Mouse (Mus musculus): ENCODE data around the gene Pik3r3. TPM values are rescaled to one million over a fixed set of nuclear protein-coding genes. Genes with fewer than 3 reads are reported as not detected.

Gene Pik3r3
- polyA plus RNA-seq, 1 experiment from 2014 or later = 0.46 TPM

GRCm38 (mm10) chr4:116192286-116192835 lies 29.1 kb upstream of the Pik3r3 start:
- H3K9ac ChIP-seq (replicated peaks) = no peak overlapping the region
- no peak overlapping the region for H3K4me2 ChIP-seq (ENCODE audit: low read depth, low read length)
- H3K27me3 ChIP-seq (ENCODE audit: insufficient read depth, low read length) = no peaks in the 10 kb centered on the region
- ATAC-seq = no peak
- TF ChIP-seq CTCF (IDR thresholded peaks at IDR 0.05; ENCODE audit: low read depth) (no peak), EP300 (IDR thresholded peaks at IDR 0.05; ENCODE audit: low read depth) (no peak)
- no peaks in the 10 kb centered on the region for H3K9me3 ChIP-seq (ENCODE audit: low read length)
- 43% methylated on average over 4 of the region's 4 CpGs for WGBS (ENCODE audit: insufficient replicate concordance)
- H3K36me3 ChIP-seq (replicated peaks; ENCODE audit: insufficient read depth, low read length) = no peaks in the 10 kb centered on the region
- no peak overlapping the region for H3K4me3 ChIP-seq (ENCODE audit: low read depth, low read length)
- peaks cover 4% of the 10 kb centered on the region; the same call in 1 of the 2 replicates for H3K4me1 ChIP-seq (ENCODE audit: insufficient read depth)
- DNase-seq = no peak
- H3K27ac ChIP-seq (ENCODE audit: low read depth) = no peak overlapping the region

- H3K36me3 ChIP-seq (replicated peaks; ENCODE audit: insufficient read depth, low read length) = no peaks in the 10 kb centered on the region
- no peak overlapping the region for H3K9ac ChIP-seq (replicated peaks)
- H3K27ac ChIP-seq (ENCODE audit: low read depth) = peak overlapping the region; percentile 60
- DNase-seq = peak; percentile 34
- 39% methylated on average over 9 of the region's 9 CpGs for WGBS (ENCODE audit: insufficient replicate concordance)
- peak; percentile 96 for ATAC-seq
- peak overlapping the region; percentile 33; the same call in 1 of the 2 replicates for H3K4me2 ChIP-seq (ENCODE audit: low read depth, low read length)
- H3K4me3 ChIP-seq (ENCODE audit: low read depth, low read length) = no peak overlapping the region
- H3K9me3 ChIP-seq (ENCODE audit: low read length) = no peaks in the 10 kb centered on the region
- no peaks in the 10 kb centered on the region for H3K27me3 ChIP-seq (ENCODE audit: insufficient read depth, low read length)
- TF ChIP-seq CTCF (IDR thresholded peaks at IDR 0.05; ENCODE audit: low read depth) (no peak), EP300 (IDR thresholded peaks at IDR 0.05; ENCODE audit: low read depth) (peak; percentile 93)
- peaks cover 4% of the 10 kb centered on the region; the same call in 1 of the 2 replicates for H3K4me1 ChIP-seq (ENCODE audit: insufficient read depth)
These were observed 27.6 kb upstream of the Pik3r3 start for GRCm38 (mm10) chr4:116193583-116194383.

GRCm38 (mm10) chr4:116198422-116198821 lies 23.0 kb upstream of the Pik3r3 start:
- Histone ChIP-seq H3K4me2 (ENCODE audit: low read depth, low read length) (no peak overlapping the region), H3K9ac (replicated peaks) (no peak overlapping the region), H3K27me3 (ENCODE audit: insufficient read depth, low read length) (no peaks in the 10 kb centered on the region), H3K9me3 (ENCODE audit: low read length) (no peaks in the 10 kb centered on the region), H3K36me3 (replicated peaks; ENCODE audit: insufficient read depth, low read length) (no peaks in the 10 kb centered on the region), H3K27ac (ENCODE audit: low read depth) (no peak overlapping the region), H3K4me3 (ENCODE audit: low read depth, low read length) (no peak overlapping the region), H3K4me1 (ENCODE audit: insufficient read depth) (no peaks in the 10 kb centered on the region)
- 55% methylated on average over 2 of the region's 2 CpGs for WGBS (ENCODE audit: insufficient replicate concordance)
- no peak for ATAC-seq
- DNase-seq = no peak
- TF ChIP-seq CTCF (IDR thresholded peaks at IDR 0.05; ENCODE audit: low read depth) (peak; percentile 52), EP300 (IDR thresholded peaks at IDR 0.05; ENCODE audit: low read depth) (no peak)

- no peak for TF ChIP-seq EP300 (IDR thresholded peaks at IDR 0.05; ENCODE audit: low read depth)
- no peak for TF ChIP-seq CTCF (IDR thresholded peaks at IDR 0.05; ENCODE audit: low read depth)
- Histone ChIP-seq H3K9ac (replicated peaks) (no peak overlapping the region), H3K27me3 (ENCODE audit: insufficient read depth, low read length) (no peaks in the 10 kb centered on the region), H3K4me2 (ENCODE audit: low read depth, low read length) (no peak overlapping the region), H3K36me3 (replicated peaks; ENCODE audit: insufficient read depth, low read length) (no peaks in the 10 kb centered on the region), H3K9me3 (ENCODE audit: low read length) (no peaks in the 10 kb centered on the region), H3K4me3 (ENCODE audit: low read depth, low read length) (no peak overlapping the region), H3K4me1 (ENCODE audit: insufficient read depth) (no peaks in the 10 kb centered on the region), H3K27ac (ENCODE audit: low read depth) (no peak overlapping the region)
- no peak for ATAC-seq
- 55% methylated on average over 3 of the region's 3 CpGs for WGBS (ENCODE audit: insufficient replicate concordance)
- DNase-seq = no peak
These were observed 17.0 kb upstream of the Pik3r3 start for GRCm38 (mm10) chr4:116204422-116204821.

- 79% methylated on average over 4 of the region's 4 CpGs for WGBS (ENCODE audit: insufficient replicate concordance)
- H3K36me3 ChIP-seq (replicated peaks; ENCODE audit: insufficient read depth, low read length) = no peaks in the 10 kb centered on the region
These were observed 14.9 kb upstream of the Pik3r3 start for GRCm38 (mm10) chr4:116206531-116206930.

GRCm38 (mm10) chr4:116208891-116209290 lies 12.5 kb upstream of the Pik3r3 start:
- H3K4me3 ChIP-seq (ENCODE audit: low read depth, low read length) = no peak overlapping the region
- WGBS (ENCODE audit: insufficient replicate concordance) = 47% methylated on average over 1 of the region's 1 CpGs
- TF ChIP-seq CTCF (IDR thresholded peaks at IDR 0.05; ENCODE audit: low read depth) (no peak), EP300 (IDR thresholded peaks at IDR 0.05; ENCODE audit: low read depth) (no peak)
- no peaks in the 10 kb centered on the region for H3K36me3 ChIP-seq (replicated peaks; ENCODE audit: insufficient read depth, low read length)
- DNase-seq (no peak), ATAC-seq (no peak)
- H3K9me3 ChIP-seq (ENCODE audit: low read length) = no peaks in the 10 kb centered on the region
- no peaks in the 10 kb centered on the region for H3K27me3 ChIP-seq (ENCODE audit: insufficient read depth, low read length)
- no peak overlapping the region for H3K4me2 ChIP-seq (ENCODE audit: low read depth, low read length)
- no peak overlapping the region for H3K27ac ChIP-seq (ENCODE audit: low read depth)
- no peak overlapping the region for H3K9ac ChIP-seq (replicated peaks)
- H3K4me1 ChIP-seq (ENCODE audit: insufficient read depth) = no peaks in the 10 kb centered on the region

More at GRCm38 (mm10) chr4:116206531-116206930, 14.9 kb upstream of the Pik3r3 start:
- H3K9me3 ChIP-seq (ENCODE audit: low read length) = no peaks in the 10 kb centered on the region
- no peaks in the 10 kb centered on the region for H3K4me1 ChIP-seq (ENCODE audit: insufficient read depth)
- H3K4me2 ChIP-seq (ENCODE audit: low read depth, low read length) = no peak overlapping the region
- no peak overlapping the region for H3K27ac ChIP-seq (ENCODE audit: low read depth)
- no peak for ATAC-seq
- TF ChIP-seq EP300 (IDR thresholded peaks at IDR 0.05; ENCODE audit: low read depth) (no peak), CTCF (IDR thresholded peaks at IDR 0.05; ENCODE audit: low read depth) (no peak)
- no peak for DNase-seq
- H3K9ac ChIP-seq (replicated peaks) = no peak overlapping the region
- H3K4me3 ChIP-seq (ENCODE audit: low read depth, low read length) = no peak overlapping the region
- H3K27me3 ChIP-seq (ENCODE audit: insufficient read depth, low read length) = no peaks in the 10 kb centered on the region
